Mouse (Mus musculus) kidney, adult 2 months (tissue): Measurements from ENCODE around the gene Spire2.

Experiments
- CTCF ChIP-seq: fragments of 200-500 bp; conservative IDR thresholded peaks from 2 replicates; pipeline ENCODE4 v1.5.1; 2011; ENCODE audit warnings: low read depth, mild to moderate bottlenecking, control low read depth, low read length, moderate library complexity, mixed read lengths; ENCODE audit not compliant: insufficient read depth, insufficient read length
- POLR2A ChIP-seq: fragments of 200-500 bp; IDR thresholded peaks from one replicate; pipeline ENCODE4 v1.6.1; 2011; ENCODE audit warnings: low read depth, low read length, control low read depth

GRCm38 (mm10) chr8:123292281-123292680 lies 40.2 kb upstream of the Spire2 start:
- TF ChIP-seq CTCF, result no peak
- no peak for TF ChIP-seq POLR2A
